ENCODE assay signal across 24 mouse cellular contexts in genomic region chr2:131046025-131046424, GRCm38 (mm10). TPM values are rescaled to one million over a fixed set of nuclear protein-coding genes. Genes with fewer than 3 reads are reported as not detected.
A peak's percentile ranks its signal among the peaks of the same experiment; 100 is the strongest.
DNase-seq lines count a peak whose midpoint lies in the region; ATAC-seq and TF ChIP-seq lines count a peak whose summit lies in the region.
"Had no signal": no experiment of that assay in that cellular context is flagged by ENCODE, and none has a peak within 500 bp of the region (broad histone marks: within the 10 kb centered on the region; RNA-seq: fewer than 3 reads in every experiment).

No protein-coding gene starts in this region.

- TF ChIP-seq EP300 in liver, postnatal 0 days (IDR thresholded peaks at IDR 0.05; ENCODE audit: low read depth), result peak; percentile 59; the same call in 1 of the 2 replicates

- TF ChIP-seq CTCF in liver, postnatal 0 days (IDR thresholded peaks at IDR 0.05; ENCODE audit: low read depth), result no peak

- no peak overlapping the region for H3K4me2 ChIP-seq in liver, postnatal 0 days (ENCODE audit: low read depth, low read length)
- H3K4me2 ChIP-seq in liver, embryonic 11.5 days, result no peak overlapping the region
- H3K4me2 ChIP-seq: embryonic facial prominence, embryonic 13.5 days; embryonic facial prominence, embryonic 15.5 days; forebrain, embryonic 13.5 days; forebrain, embryonic 15.5 days had no signal

- H3K27ac ChIP-seq in liver, postnatal 0 days (ENCODE audit: low read depth), result no peak overlapping the region
- no peak overlapping the region for H3K27ac ChIP-seq in liver, embryonic 11.5 days (ENCODE audit: low read depth, low read length)
- H3K27ac ChIP-seq: embryonic facial prominence, embryonic 13.5 days; forebrain, embryonic 13.5 days; forebrain, embryonic 15.5 days had no signal

- H3K9ac ChIP-seq in liver, postnatal 0 days (replicated peaks), result no peak overlapping the region
- H3K9ac ChIP-seq in liver, embryonic 11.5 days (ENCODE audit: low read depth, low read length), result no peak overlapping the region
- H3K9ac ChIP-seq: embryonic facial prominence, embryonic 13.5 days; embryonic facial prominence, embryonic 15.5 days; forebrain, embryonic 13.5 days; forebrain, embryonic 15.5 days; forebrain, postnatal 0 days had no signal

- H3K4me3 ChIP-seq in liver, postnatal 0 days (ENCODE audit: low read depth, low read length), result no peak overlapping the region
- no peak overlapping the region for H3K4me3 ChIP-seq in liver, embryonic 11.5 days (ENCODE audit: low read depth, low read length)
- H3K4me3 ChIP-seq: embryonic facial prominence, embryonic 13.5 days; embryonic facial prominence, embryonic 15.5 days; erythroblast, embryonic 14.5 days; forebrain, embryonic 13.5 days; forebrain, embryonic 15.5 days had no signal

- peaks cover 24% of the 10 kb centered on the region for H3K27me3 ChIP-seq in liver, postnatal 0 days (ENCODE audit: insufficient read depth, low read length)
- peaks cover 32% of the 10 kb centered on the region for H3K27me3 ChIP-seq in liver, embryonic 11.5 days (replicated peaks; ENCODE audit: control insufficient read depth, insufficient read depth, low read length)
- H3K27me3 ChIP-seq: Patski had no signal

- H3K9me3 ChIP-seq in liver, postnatal 0 days (ENCODE audit: low read length), result no peaks in the 10 kb centered on the region
- H3K9me3 ChIP-seq in liver, embryonic 11.5 days (ENCODE audit: control insufficient read depth, low read length), result no peaks in the 10 kb centered on the region
- H3K9me3 ChIP-seq: embryonic facial prominence, embryonic 13.5 days; embryonic facial prominence, embryonic 15.5 days; forebrain, embryonic 13.5 days; forebrain, embryonic 15.5 days had no signal

- H3K4me1 ChIP-seq in liver, postnatal 0 days (ENCODE audit: insufficient read depth), result peaks cover 16% of the 10 kb centered on the region
- H3K4me1 ChIP-seq in liver, embryonic 11.5 days (replicated peaks; ENCODE audit: control insufficient read depth, insufficient read depth, low read length), result 0 out of 2 replicates have a peak, but pooled peaks cover 2% of the 10 kb centered on the region

- no peak for DNase-seq in liver, postnatal 0 days
- no peak for DNase-seq in liver, embryonic 11.5 days (ENCODE audit: low spot score)
- DNase-seq in testis, postnatal 10 days (ENCODE audit: low spot score), result no peak
- DNase-seq in neural tube, embryonic 10.5 days (ENCODE audit: extremely low spot score, low spot score), result no peak
- DNase-seq: adrenal gland, adult 8-10 months; adrenal gland, postnatal 14 days; adrenal gland, postnatal 36 days; cerebellum, adult 11-12 months; cerebellum, adult 8-10 months; cerebellum, adult 9-11 months; cerebellum, postnatal 36 days; embryo, embryonic 11 days; forebrain, postnatal 0 days had no signal

- no peaks in the 10 kb centered on the region for H3K36me3 ChIP-seq in liver, postnatal 0 days (replicated peaks; ENCODE audit: insufficient read depth, low read length)
- H3K36me3 ChIP-seq in liver, embryonic 11.5 days (ENCODE audit: control insufficient read depth, insufficient read depth, low read length), result no peaks in the 10 kb centered on the region
- H3K36me3 ChIP-seq: embryonic facial prominence, embryonic 13.5 days; embryonic facial prominence, embryonic 15.5 days; forebrain, embryonic 15.5 days had no signal

- WGBS in liver, postnatal 0 days (ENCODE audit: insufficient replicate concordance), result 58% methylated on average over 2 of the region's 2 CpGs
- 73% methylated on average over 2 of the region's 2 CpGs for WGBS in liver, embryonic 11.5 days

- no peak for ATAC-seq in liver, postnatal 0 days
- ATAC-seq in liver, embryonic 11.5 days (replicated peaks; ENCODE audit: low FRiP score), result no peak
- ATAC-seq in erythroid progenitor cell, adult 5-6 weeks (replicated peaks; ENCODE audit: low FRiP score, poor library complexity, severe bottlenecking), result peak; percentile 30
- peak; percentile 68 for ATAC-seq in megakaryocyte-erythroid progenitor cell, adult 5-6 weeks (replicated peaks; ENCODE audit: low FRiP score, low TSS enrichment, poor library complexity, severe bottlenecking)
- ATAC-seq: activated CD4-positive, CD25-positive, alpha-beta regulatory T cell, adult 4 months; forebrain, embryonic 13.5 days; forebrain, embryonic 15.5 days; forebrain, postnatal 0 days; Patski had no signal

RNA-seq across cellular contexts. Expression of gene Gfra4, which starts 3.1 kb away (rescaled TPM):
- polyA plus RNA-seq in liver, postnatal 0 days (2015; fragmentation: Nextera tagmentation; extraction: Ambion mirVana), result 0.07 and 0.26 TPM in 2 replicates
- 2.9 and 3.5 TPM in 2 replicates for polyA plus RNA-seq in liver, embryonic 11.5 days (2014; fragmentation: Nextera tagmentation; extraction: Ambion mirVana)
- total RNA-seq in erythroid progenitor cell, adult 5-6 weeks (2015; ENCODE audit: low replicate concordance), result 1.3 and 9.7 TPM in 2 replicates
- not detected in 2 replicates for total RNA-seq in erythroid progenitor cell, adult 5-6 weeks (2017; ENCODE audit: low replicate concordance)
- not detected in 2 replicates for total RNA-seq in megakaryocyte-erythroid progenitor cell, adult 5-6 weeks (2014; fragmentation: Nextera tagmentation)
- total RNA-seq in megakaryocyte-erythroid progenitor cell, adult 5-6 weeks (2017), result not detected in 2 replicates
- total RNA-seq: common myeloid progenitor, adult 5-6 weeks had no signal
- polyA plus RNA-seq: activated CD4-positive, CD25-positive, alpha-beta regulatory T cell, adult 4 months; erythroblast, embryonic 14.5 days had no signal

RNA-seq across cellular contexts. Expression of gene Adam33, which starts 17.6 kb away (rescaled TPM):
- polyA plus RNA-seq in liver, postnatal 0 days (2015; fragmentation: Nextera tagmentation; extraction: Ambion mirVana), result 1.2 TPM in 2 replicates
- 0.31 and 0.95 TPM in 2 replicates for polyA plus RNA-seq in liver, embryonic 11.5 days (2014; fragmentation: Nextera tagmentation; extraction: Ambion mirVana)
- total RNA-seq in erythroid progenitor cell, adult 5-6 weeks (2015; ENCODE audit: low replicate concordance), result 15.5 and 36.4 TPM in 2 replicates
- 10.0 and 11.3 TPM in 2 replicates for total RNA-seq in erythroid progenitor cell, adult 5-6 weeks (2017; ENCODE audit: low replicate concordance)
- 0.76 TPM in 1 of 2 replicates, not detected in the other for total RNA-seq in megakaryocyte-erythroid progenitor cell, adult 5-6 weeks (2014; fragmentation: Nextera tagmentation)
- total RNA-seq in megakaryocyte-erythroid progenitor cell, adult 5-6 weeks (2017), result not detected in 2 replicates
- total RNA-seq: common myeloid progenitor, adult 5-6 weeks had no signal
- polyA plus RNA-seq: activated CD4-positive, CD25-positive, alpha-beta regulatory T cell, adult 4 months; C2C12 had no signal

RNA-seq across cellular contexts. Expression of gene Siglec1, which starts 40.5 kb away (rescaled TPM):
- 1.9 and 2.0 TPM in 2 replicates for polyA plus RNA-seq in liver, postnatal 0 days (2015; fragmentation: Nextera tagmentation; extraction: Ambion mirVana)
- polyA plus RNA-seq in liver, embryonic 11.5 days (2014; fragmentation: Nextera tagmentation; extraction: Ambion mirVana), result 0.73 and 0.78 TPM in 2 replicates
- total RNA-seq in erythroid progenitor cell, adult 5-6 weeks (2015; ENCODE audit: low replicate concordance), result 6.8 and 8.8 TPM in 2 replicates
- total RNA-seq in erythroid progenitor cell, adult 5-6 weeks (2017; ENCODE audit: low replicate concordance), result 1.8 and 2.6 TPM in 2 replicates
- 0.22 and 0.48 TPM in 2 replicates for total RNA-seq in megakaryocyte-erythroid progenitor cell, adult 5-6 weeks (2014; fragmentation: Nextera tagmentation)
- not detected in 2 replicates for total RNA-seq in megakaryocyte-erythroid progenitor cell, adult 5-6 weeks (2017)
- polyA plus RNA-seq: activated CD4-positive, CD25-positive, alpha-beta regulatory T cell, adult 4 months had no signal

Comparison
In these comparisons a context has a peak if more than half of its experiments do, and no peak if none do; other contexts are left out.
1. ATAC-seq: peak in erythroid progenitor cell, adult 5-6 weeks (single experiment) and megakaryocyte-erythroid progenitor cell, adult 5-6 weeks (single experiment); none in liver, postnatal 0 days (single experiment) and liver, embryonic 11.5 days (single experiment).
2. RNA of gene Adam33, which starts 17.6 kb away (total RNA-seq): 10.0 to 36.4 TPM in erythroid progenitor cell, adult 5-6 weeks; 0.76 TPM in megakaryocyte-erythroid progenitor cell, adult 5-6 weeks; every median in the first group is over 4 times any median in the second.